Mouse (Mus musculus): ENCODE measurements around the gene Zw10. TPM values are rescaled to one million over a fixed set of nuclear protein-coding genes. Genes with fewer than 3 reads are reported as not detected.

The Zw10 gene
- polyA plus RNA-seq (2017; shearing (Covaris generic)) = 10 to 100 TPM; 45.5 to 47.4 TPM

GRCm38 (mm10) chr9:49055333-49056205 lies at the start of gene Zw10:
Gene Zw10, plus strand, starts transcription at chr9:49055613.

GRCm38 (mm10) chr9:49081107-49081506 lies 25.7 kb downstream of the Zw10 start, which contains the start of gene Tmprss5:
Gene Tmprss5, plus strand, starts transcription at chr9:49081260.

Other genes starting within 250 kb of the Zw10 start
- under 1 TPM; 0.07 to 0.22 TPM for gene Zbtb16, start 219.4 kb upstream of the Zw10 start, polyA plus RNA-seq (2017; shearing (Covaris generic))
- under 1 TPM in 1 of 2 experiments, not detected in 1; 0.09 TPM for gene Htr3a, start 144.5 kb upstream of the Zw10 start, polyA plus RNA-seq (2017; shearing (Covaris generic))
- not detected for gene Htr3b, start 90.6 kb upstream of the Zw10 start, polyA plus RNA-seq (2017; shearing (Covaris generic))
- 10 to 100 TPM; 26.9 to 57.8 TPM for gene Usp28, start 70.2 kb upstream of the Zw10 start, polyA plus RNA-seq (2017; shearing (Covaris generic))
- gene Tmprss5, start 25.6 kb downstream of the Zw10 start, polyA plus RNA-seq (2017; shearing (Covaris generic)) = not detected
- gene Gm4894, start 194.9 kb downstream of the Zw10 start, polyA plus RNA-seq (2017; shearing (Covaris generic)) = not detected